Mouse (Mus musculus) stomach, postnatal 0 days (tissue): ENCODE data around the gene Tfip11.

ENCODE experiments used
- CTCF ChIP-seq: IDR thresholded peaks from 2 replicates; pipeline ENCODE4 v1.5.1; 2016; ENCODE audit warnings: antibody characterized with exemption, low read depth, mild to moderate bottlenecking, moderate library complexity
- EP300 ChIP-seq: optimal IDR thresholded peaks from 2 replicates; pipeline ENCODE3; 2016; ENCODE audit warnings: antibody characterized with exemption

GRCm38 (mm10) chr5:112327854-112328253, 1.7 kb downstream of the Tfip11 start:
- TF ChIP-seq CTCF (no peak), EP300 (no peak)
